Mouse (Mus musculus): ENCODE results near the gene Lrrc7. TPM values are rescaled to one million over a fixed set of nuclear protein-coding genes. Genes with fewer than 3 reads are reported as not detected.

The Lrrc7 gene
- 0.29 and 0.86 TPM in 2 replicates for polyA plus RNA-seq (2016; fragmentation: Nextera tagmentation; extraction: Ambion mirVana)

GRCm38 (mm10) chr3:158561987-158562360 lies at the start of gene Lrrc7:
Lrrc7 (minus strand) TSS chr3:158562221.
- Histone ChIP-seq H3K36me3 (no peaks in the 10 kb centered on the region), H3K4me3 (peak within 1 kb of the TSS; percentile 79), H3K9me3 (no peaks in the 10 kb centered on the region), H3K27ac (peak within 1 kb of the TSS; percentile 83), H3K27me3 (ENCODE audit: insufficient read depth, poor library complexity, severe bottlenecking) (peaks cover 58% of the 10 kb centered on the region), H3K4me1 (replicated peaks) (peaks cover 32% of the 10 kb centered on the region)
- WGBS = 0% methylated on average over 28 of the region's 28 CpGs
- DNase-seq (ENCODE audit: low spot score) = peak; percentile 74

- Histone ChIP-seq H3K4me1 (replicated peaks) (no peaks in the 10 kb centered on the region), H3K36me3 (no peaks in the 10 kb centered on the region), H3K4me3 (no peak overlapping the region), H3K9me3 (no peaks in the 10 kb centered on the region), H3K27me3 (ENCODE audit: insufficient read depth, poor library complexity, severe bottlenecking) (no peaks in the 10 kb centered on the region), H3K27ac (no peak overlapping the region)
- no peak for DNase-seq (ENCODE audit: low spot score)
- 45% methylated on average over 1 of the region's 1 CpGs for WGBS
These were observed 45.0 kb upstream of the Lrrc7 start for GRCm38 (mm10) chr3:158607065-158607464.

GRCm38 (mm10) chr3:158605274-158605673 lies 43.3 kb upstream of the Lrrc7 start:
- Histone ChIP-seq H3K36me3 (no peaks in the 10 kb centered on the region), H3K9me3 (no peaks in the 10 kb centered on the region), H3K27me3 (ENCODE audit: insufficient read depth, poor library complexity, severe bottlenecking) (no peaks in the 10 kb centered on the region), H3K4me3 (no peak overlapping the region), H3K27ac (no peak overlapping the region), H3K4me1 (replicated peaks) (no peaks in the 10 kb centered on the region)
- DNase-seq (ENCODE audit: low spot score) = no peak

GRCm38 (mm10) chr3:158561256-158561986 lies 600 bp downstream of the Lrrc7 start:
- H3K4me1 ChIP-seq (replicated peaks) = peaks cover 32% of the 10 kb centered on the region
- DNase-seq (ENCODE audit: low spot score) = peak; percentile 60
- under 1% methylated on average over 55 of the region's 55 CpGs for WGBS
- H3K9me3 ChIP-seq = no peaks in the 10 kb centered on the region
- peak overlapping the region; percentile 79 for H3K4me3 ChIP-seq
- H3K36me3 ChIP-seq = no peaks in the 10 kb centered on the region
- H3K27ac ChIP-seq = peak overlapping the region; percentile 83
- peaks cover 58% of the 10 kb centered on the region for H3K27me3 ChIP-seq (ENCODE audit: insufficient read depth, poor library complexity, severe bottlenecking)

- no peaks in the 10 kb centered on the region for H3K36me3 ChIP-seq
- peak overlapping the region; percentile 79 for H3K4me3 ChIP-seq
- peak overlapping the region; percentile 83 for H3K27ac ChIP-seq
- DNase-seq (ENCODE audit: low spot score) = no peak
- H3K27me3 ChIP-seq (ENCODE audit: insufficient read depth, poor library complexity, severe bottlenecking) = peaks cover 58% of the 10 kb centered on the region
- WGBS = under 1% methylated on average over 16 of the region's 16 CpGs
- H3K9me3 ChIP-seq = no peaks in the 10 kb centered on the region
- H3K4me1 ChIP-seq (replicated peaks) = peaks cover 32% of the 10 kb centered on the region
These were observed 1.1 kb downstream of the Lrrc7 start for GRCm38 (mm10) chr3:158560891-158561255.

GRCm38 (mm10) chr3:158559691-158560650 lies 2.0 kb downstream of the Lrrc7 start:
- peaks cover 58% of the 10 kb centered on the region for H3K27me3 ChIP-seq (ENCODE audit: insufficient read depth, poor library complexity, severe bottlenecking)
- H3K4me3 ChIP-seq = peak overlapping the region; percentile 79
- H3K36me3 ChIP-seq = no peaks in the 10 kb centered on the region
- DNase-seq (ENCODE audit: low spot score) = peak; percentile 12
- WGBS = 4% methylated on average over 18 of the region's 18 CpGs
- H3K4me1 ChIP-seq (replicated peaks) = peaks cover 32% of the 10 kb centered on the region
- no peak overlapping the region for H3K27ac ChIP-seq
- H3K9me3 ChIP-seq = no peaks in the 10 kb centered on the region

GRCm38 (mm10) chr3:158559131-158559658 lies 2.8 kb downstream of the Lrrc7 start:
- Histone ChIP-seq H3K27ac (no peak overlapping the region), H3K9me3 (no peaks in the 10 kb centered on the region), H3K4me3 (peak overlapping the region; percentile 79), H3K4me1 (replicated peaks) (peaks cover 32% of the 10 kb centered on the region), H3K27me3 (ENCODE audit: insufficient read depth, poor library complexity, severe bottlenecking) (peaks cover 55% of the 10 kb centered on the region), H3K36me3 (no peaks in the 10 kb centered on the region)
- 20% methylated on average over 5 of the region's 5 CpGs for WGBS
- peak; percentile 2 for DNase-seq (ENCODE audit: low spot score)

GRCm38 (mm10) chr3:158558631-158559030 lies 3.4 kb downstream of the Lrrc7 start:
- no peak for DNase-seq (ENCODE audit: low spot score)
- Histone ChIP-seq H3K4me3 (no peak overlapping the region), H3K27me3 (ENCODE audit: insufficient read depth, poor library complexity, severe bottlenecking) (peaks cover 51% of the 10 kb centered on the region)

GRCm38 (mm10) chr3:158554280-158554679 lies 7.7 kb downstream of the Lrrc7 start:
- no peaks in the 10 kb centered on the region for H3K9me3 ChIP-seq
- no peak overlapping the region for H3K27ac ChIP-seq
- no peaks in the 10 kb centered on the region; the same call in 1 of the 2 replicates for H3K4me1 ChIP-seq (replicated peaks)
- peaks cover 8% of the 10 kb centered on the region for H3K27me3 ChIP-seq (ENCODE audit: insufficient read depth, poor library complexity, severe bottlenecking)
- H3K4me3 ChIP-seq = no peak overlapping the region
- H3K36me3 ChIP-seq = no peaks in the 10 kb centered on the region
- no peak for DNase-seq (ENCODE audit: low spot score)

More at GRCm38 (mm10) chr3:158558631-158559030, 3.4 kb downstream of the Lrrc7 start:
- peaks cover 32% of the 10 kb centered on the region for H3K4me1 ChIP-seq (replicated peaks)
- no peaks in the 10 kb centered on the region for H3K36me3 ChIP-seq
- no peak overlapping the region for H3K27ac ChIP-seq
- no peaks in the 10 kb centered on the region for H3K9me3 ChIP-seq

- Histone ChIP-seq H3K27ac (no peak overlapping the region), H3K4me3 (no peak overlapping the region), H3K9me3 (no peaks in the 10 kb centered on the region), H3K4me1 (replicated peaks) (no peaks in the 10 kb centered on the region), H3K36me3 (no peaks in the 10 kb centered on the region), H3K27me3 (ENCODE audit: insufficient read depth, poor library complexity, severe bottlenecking) (no peaks in the 10 kb centered on the region)
- 83% methylated on average over 5 of the region's 5 CpGs for WGBS
- DNase-seq (ENCODE audit: low spot score) = no peak
These were observed 9.9 kb downstream of the Lrrc7 start for GRCm38 (mm10) chr3:158552105-158552504.

- no peak overlapping the region for H3K4me3 ChIP-seq
- no peaks in the 10 kb centered on the region for H3K36me3 ChIP-seq
- no peak for DNase-seq (ENCODE audit: low spot score)
- 81% methylated on average over 3 of the region's 3 CpGs for WGBS
- H3K9me3 ChIP-seq = no peaks in the 10 kb centered on the region
- H3K27ac ChIP-seq = no peak overlapping the region
- no peaks in the 10 kb centered on the region for H3K4me1 ChIP-seq (replicated peaks)
- H3K27me3 ChIP-seq (ENCODE audit: insufficient read depth, poor library complexity, severe bottlenecking) = no peaks in the 10 kb centered on the region
These were observed 18.5 kb downstream of the Lrrc7 start for GRCm38 (mm10) chr3:158543481-158543880.

GRCm38 (mm10) chr3:158532859-158533258 lies 29.2 kb downstream of the Lrrc7 start:
- no peak for DNase-seq (ENCODE audit: low spot score)
- 82% methylated on average over 2 of the region's 2 CpGs for WGBS
- Histone ChIP-seq H3K4me1 (replicated peaks) (no peaks in the 10 kb centered on the region), H3K9me3 (no peaks in the 10 kb centered on the region), H3K4me3 (no peak overlapping the region), H3K27ac (no peak overlapping the region), H3K27me3 (ENCODE audit: insufficient read depth, poor library complexity, severe bottlenecking) (no peaks in the 10 kb centered on the region), H3K36me3 (no peaks in the 10 kb centered on the region)

- H3K27me3 ChIP-seq (ENCODE audit: insufficient read depth, poor library complexity, severe bottlenecking) = no peaks in the 10 kb centered on the region
- H3K36me3 ChIP-seq = no peaks in the 10 kb centered on the region
- no peak overlapping the region for H3K27ac ChIP-seq
- no peak for DNase-seq (ENCODE audit: low spot score)
- H3K9me3 ChIP-seq = no peaks in the 10 kb centered on the region
- 46% methylated on average over 1 of the region's 1 CpGs for WGBS
- no peaks in the 10 kb centered on the region for H3K4me1 ChIP-seq (replicated peaks)
- no peak overlapping the region for H3K4me3 ChIP-seq
These were observed 33.5 kb downstream of the Lrrc7 start for GRCm38 (mm10) chr3:158528471-158528870.
